Mouse (Mus musculus) heart, embryonic 14.5 days (tissue): Measurements from ENCODE around the gene Ncmap. TPM values are rescaled to one million over a fixed set of nuclear protein-coding genes. Genes with fewer than 3 reads are reported as not detected.

ENCODE experiments used
- microRNA counts: library from miRNA; unstranded; fragments of <30 nt; microRNA quantifications from one replicate; lab custom pipeline; 2016
- microRNA-seq: library from miRNA; unstranded; fragments of <30 nt; microRNA quantifications from one replicate; pipeline ENCODE4, GENCODE M21; 2016
- polyA plus RNA-seq: library from polyadenylated mRNA; unstranded; fragments of >200 nt; fragmentation: Nextera tagmentation; extraction: Ambion mirVana; gene quantifications from 2 replicates; pipeline ENCODE4 v1.2.1, GENCODE M21; 2014

Gene Ncmap
- polyA plus RNA-seq, 1 experiment from 2014 or later = 0.41 TPM

MicroRNAs within 50 kb of the gene (microRNA counts, 519-probe panel; counts per million panel counts)
- 322 counts per million, percentile 70 among the panel's probes with 10 or more counts for microRNA mmu-miR-700 (lab: Ali Mortazavi, UCI)

Small RNAs within 50 kb of the gene (microRNA-seq; reads per million reads assigned to microRNA genes)
- gene Mir700 = 214 reads per million, percentile 61 among the genes with 10 or more reads in this experiment

Other genes with a start within 250 kb of the Ncmap start
- 181 and 194 TPM in 2 replicates for gene Clic4, start 125.4 kb downstream of the Ncmap start, polyA plus RNA-seq
- 120 TPM in 2 replicates for gene Srrm1, start 44.9 kb downstream of the Ncmap start, polyA plus RNA-seq
- gene Rcan3, start 35.6 kb upstream of the Ncmap start, polyA plus RNA-seq = 9.2 and 10.8 TPM in 2 replicates
- 0.15 and 0.70 TPM in 2 replicates for gene Stpg1, start 96.6 kb upstream of the Ncmap start, polyA plus RNA-seq
- 4.0 and 4.5 TPM in 2 replicates for gene Nipal3, start 96.8 kb upstream of the Ncmap start, polyA plus RNA-seq
- gene Grhl3, start 175.4 kb upstream of the Ncmap start, polyA plus RNA-seq = 5.1 and 5.8 TPM in 2 replicates